Comparison of ENCODE assay signal across 21 mouse cellular contexts in the genomic region with DNA sequence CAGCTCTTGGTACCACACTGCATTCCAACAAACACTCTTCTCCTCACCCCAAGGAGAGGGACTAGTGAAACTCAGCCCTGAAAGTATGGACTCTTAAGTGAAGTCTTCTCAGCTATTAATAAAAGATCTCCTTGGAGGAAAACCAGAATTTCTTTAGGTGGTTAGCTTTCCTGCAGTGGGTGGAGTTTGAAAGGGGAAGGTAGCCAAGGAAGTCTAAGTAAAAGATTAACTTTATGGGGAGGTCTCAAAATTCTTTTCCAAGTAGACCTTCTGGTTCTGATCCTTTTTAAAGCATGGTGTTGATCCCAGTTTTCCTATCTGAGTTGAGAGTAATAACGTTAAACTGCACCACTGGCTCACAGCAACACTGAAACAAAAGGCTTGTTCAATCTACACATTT.
"Had no signal": no experiment of that assay in that cellular context is flagged by ENCODE, and none has a peak within 500 bp of the region (broad histone marks: within the 10 kb centered on the region; RNA-seq: fewer than 3 reads in every experiment).

No protein-coding gene starts in this region.

- DNase-seq: forebrain, postnatal 0 days; gastrocnemius, postnatal 14 days; gastrocnemius, postnatal 36 days; heart, adult 2 months; heart, postnatal 14 days; heart, postnatal 36 days; kidney, adult 11 months; layer of hippocampus, adult 9-11 months; layer of hippocampus, postnatal 36 days; left cerebral cortex, postnatal 4 days had no signal

- H3K27ac ChIP-seq: forebrain, embryonic 15.5 days; heart, adult 2 months; heart, embryonic 13.5 days; heart, embryonic 15.5 days; hindbrain, embryonic 13.5 days; hindbrain, embryonic 15.5 days; hindbrain, postnatal 0 days; kidney, embryonic 15.5 days; kidney, postnatal 0 days; limb, embryonic 13.5 days had no signal

- H3K9me3 ChIP-seq: forebrain, embryonic 15.5 days; heart, embryonic 15.5 days; hindbrain, embryonic 13.5 days; hindbrain, embryonic 15.5 days; kidney, embryonic 15.5 days; limb, embryonic 13.5 days had no signal

- H3K4me3 ChIP-seq: forebrain, embryonic 15.5 days; heart, adult 2 months; heart, embryonic 13.5 days; heart, embryonic 15.5 days; hindbrain, embryonic 13.5 days; hindbrain, embryonic 15.5 days; kidney, embryonic 15.5 days; limb, embryonic 13.5 days had no signal

- ATAC-seq: forebrain, embryonic 15.5 days; forebrain, postnatal 0 days; hindbrain, postnatal 0 days; intestine, embryonic 16.5 days had no signal

- H3K27me3 ChIP-seq: forebrain, embryonic 15.5 days; heart, embryonic 13.5 days; heart, embryonic 15.5 days; hindbrain, embryonic 13.5 days; hindbrain, embryonic 15.5 days; kidney, embryonic 15.5 days; limb, embryonic 13.5 days had no signal

- H3K4me1 ChIP-seq: forebrain, embryonic 15.5 days; heart, embryonic 15.5 days; hindbrain, embryonic 13.5 days; hindbrain, embryonic 15.5 days; kidney, embryonic 15.5 days had no signal

- H3K4me2 ChIP-seq: forebrain, embryonic 15.5 days; heart, embryonic 11.5 days; heart, embryonic 13.5 days; heart, embryonic 15.5 days; hindbrain, embryonic 13.5 days; hindbrain, embryonic 15.5 days; kidney, embryonic 15.5 days; limb, embryonic 13.5 days had no signal

- H3K9ac ChIP-seq: forebrain, embryonic 15.5 days; forebrain, postnatal 0 days; heart, embryonic 13.5 days; heart, embryonic 15.5 days; hindbrain, embryonic 13.5 days; hindbrain, embryonic 15.5 days; kidney, embryonic 15.5 days; limb, embryonic 13.5 days had no signal

- H3K36me3 ChIP-seq: forebrain, embryonic 15.5 days; heart, embryonic 13.5 days; heart, embryonic 15.5 days; hindbrain, embryonic 13.5 days; hindbrain, embryonic 15.5 days; kidney, embryonic 15.5 days; limb, embryonic 13.5 days had no signal
